Mouse (Mus musculus) adrenal gland, adult (tissue): ENCODE results near the gene Nicn1.

Experiments
- DNase-seq, 2 experiments: peaks; one replicate each; pipeline ENCODE4 v3.0.0; 2022 to 2023; ENCODE audit warnings: low spot score in 1 of 2; ENCODE audit not compliant: inconsistent age in 2 of 2

The Nicn1 gene

DNA sequence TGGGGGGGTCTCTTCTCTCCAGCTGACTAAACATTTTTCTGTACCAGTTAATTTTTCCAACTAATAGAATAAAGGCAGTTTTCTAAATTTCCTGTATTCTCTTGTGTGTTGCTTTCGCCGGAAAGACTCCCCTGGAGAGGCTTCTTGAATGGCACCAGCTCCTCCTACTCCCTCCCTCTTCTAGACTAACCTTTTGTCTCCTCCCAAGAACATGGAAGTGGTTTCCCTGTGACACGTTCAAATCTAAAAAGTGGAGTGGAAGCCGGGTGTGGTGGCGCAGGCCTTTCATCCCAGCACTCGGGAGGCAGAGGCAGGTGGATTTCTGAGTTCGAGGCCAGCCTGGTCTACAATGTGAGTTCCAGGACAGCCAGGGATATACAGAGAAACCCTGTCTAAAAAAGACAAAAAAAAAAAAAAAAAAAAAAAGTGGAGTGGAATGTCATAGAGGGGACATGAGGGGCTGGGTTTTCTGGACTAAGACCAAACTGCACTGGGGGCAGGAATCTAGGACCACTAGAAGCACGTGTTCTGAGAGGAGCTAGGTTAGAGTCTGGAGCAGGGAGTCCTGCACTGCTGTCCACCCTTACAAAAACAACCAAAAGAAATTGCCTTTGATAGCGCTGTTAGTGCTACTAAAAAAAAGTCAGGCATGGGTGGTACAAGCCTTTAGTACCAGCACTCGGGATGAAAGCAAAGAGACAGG is 47.8 kb downstream of the Nicn1 start:
- no peak for DNase-seq

DNA sequence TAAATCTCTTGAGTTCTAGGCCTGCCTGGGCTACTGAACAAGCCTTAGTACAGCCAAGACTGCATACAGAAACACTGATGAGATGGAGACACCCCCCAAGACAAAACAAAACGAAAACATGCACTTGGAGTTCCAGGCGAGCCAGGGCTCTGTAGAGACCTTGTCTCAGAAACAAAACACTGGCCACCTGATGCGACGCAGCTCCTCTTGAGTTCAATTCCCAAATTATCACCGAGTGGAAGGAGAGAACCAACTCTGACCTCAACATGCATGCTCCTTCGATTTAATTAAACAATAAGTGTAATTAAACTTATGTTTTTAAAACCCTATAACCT is 48.3 kb downstream of the Nicn1 start:
- peak in 1 of 2 experiments; percentile 26 for DNase-seq

DNA sequence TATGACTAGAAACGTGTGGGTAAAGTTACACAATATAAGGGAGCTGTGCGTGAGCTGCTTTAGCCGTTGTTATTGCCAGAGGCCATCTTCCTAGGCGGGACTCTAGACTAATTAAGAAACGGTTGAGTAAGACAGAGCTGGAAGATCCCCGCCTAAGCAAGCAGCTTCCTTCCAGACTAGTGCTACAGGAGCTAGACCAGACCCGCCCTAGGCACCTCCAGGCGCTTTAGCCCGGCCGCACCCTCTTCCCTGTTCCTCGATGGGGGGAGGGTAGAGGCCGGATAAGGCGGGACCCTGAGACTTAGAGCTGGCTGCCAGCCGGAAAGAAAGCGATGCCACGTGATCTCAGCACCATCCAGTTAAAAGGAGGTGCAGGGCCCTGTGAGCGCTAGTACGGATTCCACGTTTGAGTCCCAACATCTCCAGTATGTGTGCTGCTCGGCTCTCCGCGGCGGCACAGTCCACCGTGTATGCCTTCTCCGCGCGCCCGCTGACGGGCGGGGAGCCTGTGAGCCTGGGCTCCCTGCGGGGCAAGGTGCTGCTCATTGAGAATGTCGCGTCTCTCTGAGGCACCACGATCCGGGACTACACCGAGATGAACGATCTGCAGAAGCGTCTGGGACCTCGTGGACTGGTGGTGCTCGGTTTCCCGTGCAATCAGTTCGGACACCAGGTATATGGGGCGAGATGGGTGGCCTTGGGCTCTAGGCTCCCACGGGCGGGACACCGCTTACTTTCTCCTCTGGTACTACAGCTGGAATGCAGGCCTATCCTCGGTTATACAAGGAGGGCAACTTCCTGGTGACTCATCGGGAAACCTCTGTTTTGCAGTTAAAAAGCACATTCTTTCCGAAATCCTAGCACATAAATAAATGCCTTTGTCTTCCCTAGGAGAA is 48.9 kb downstream of the Nicn1 start, which contains the start of gene Gpx1:
Gene Gpx1 (plus strand): TSS at position 18 of the 896 bp plus-strand sequence.
- peak; percentile 94 to 97 for DNase-seq

GRCm38 (mm10) chr9:108339886-108340257 is 49.6 kb downstream of the Nicn1 start:
- peak in 1 of 2 experiments; percentile 53 for DNase-seq

DNA sequence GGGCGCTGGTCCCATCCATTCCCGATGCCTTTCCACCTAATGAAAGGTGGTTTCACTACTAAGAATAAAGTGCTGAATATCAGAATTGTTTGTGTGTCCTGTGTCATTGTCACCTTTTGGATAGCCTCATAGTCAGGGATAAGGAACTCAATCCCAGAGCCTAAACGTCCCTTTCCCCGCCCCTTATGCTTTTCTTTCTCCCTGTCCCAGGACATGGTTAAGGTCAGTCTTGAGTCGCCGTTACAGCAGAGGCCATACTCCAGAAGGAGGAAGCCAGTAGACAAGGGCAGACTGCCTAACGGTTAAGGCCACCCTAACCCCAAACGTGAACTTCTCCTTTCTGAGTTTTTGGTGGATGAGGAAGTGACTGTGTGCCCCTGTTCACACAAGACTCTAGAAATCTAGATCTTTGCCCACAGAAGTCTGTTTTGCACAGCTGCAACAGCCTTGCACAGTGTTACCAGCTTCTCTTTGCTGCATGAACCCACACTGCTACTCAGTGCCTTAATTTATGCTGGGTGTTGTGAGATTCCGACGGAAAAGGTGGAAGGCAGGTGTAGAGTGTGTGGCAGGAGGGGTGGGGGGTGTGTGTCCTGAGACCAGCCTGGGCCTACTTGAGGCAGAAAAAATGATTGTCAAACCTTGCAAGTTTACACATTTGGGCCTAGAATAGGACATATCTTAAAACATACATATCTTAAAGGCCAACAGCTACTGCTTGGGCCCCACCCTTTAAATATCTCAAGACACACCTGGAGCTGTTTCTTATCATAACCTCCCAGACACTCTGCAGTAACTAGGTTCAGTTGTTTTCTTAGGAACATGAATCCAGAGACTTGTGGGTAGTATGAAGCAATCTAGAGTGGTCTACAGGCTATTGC is 50.3 kb downstream of the Nicn1 start:
- DNase-seq = peak; percentile 66 to 89

DNA sequence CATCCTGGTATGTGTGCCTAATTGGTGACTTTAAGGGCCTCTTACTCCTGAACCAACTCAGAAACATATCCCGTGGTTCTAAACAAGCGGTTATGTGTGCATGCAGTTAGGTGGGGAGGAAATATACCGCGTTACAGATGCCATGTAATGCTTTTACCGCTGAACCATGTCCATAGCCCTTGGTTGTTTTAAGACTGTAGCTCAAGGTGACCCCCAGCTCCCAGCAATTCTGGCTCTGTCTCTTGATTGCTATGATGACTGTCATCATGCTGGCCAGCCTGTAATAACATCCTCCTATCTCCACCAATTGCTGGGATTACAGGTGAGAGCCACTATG is 50.9 kb downstream of the Nicn1 start:
- no peak for DNase-seq

DNA sequence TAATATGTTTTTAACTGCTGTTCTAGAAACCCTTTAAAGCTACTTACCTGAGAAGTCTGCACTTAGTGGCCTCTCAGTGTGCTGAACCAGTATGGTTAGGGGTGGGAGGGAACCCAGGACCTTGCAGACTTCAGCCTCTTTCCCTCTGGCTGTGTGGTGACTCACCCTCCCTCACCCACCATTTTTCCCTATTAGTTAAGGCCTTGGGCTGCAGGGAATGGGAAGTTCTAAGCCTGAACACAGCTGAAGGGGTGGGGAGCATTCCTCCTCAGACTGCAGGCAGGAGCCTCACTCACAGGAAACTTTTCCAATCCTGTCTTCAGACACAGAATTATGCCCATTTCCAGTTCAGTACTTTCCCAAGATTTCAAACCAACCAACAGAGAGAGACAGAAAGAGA is 51.6 kb downstream of the Nicn1 start:
- DNase-seq = peak; percentile 47 to 77

- DNase-seq = peak; percentile 33 to 79
Measured at GRCm38 (mm10) chr9:108342301-108342831, 52.1 kb downstream of the Nicn1 start.

DNA sequence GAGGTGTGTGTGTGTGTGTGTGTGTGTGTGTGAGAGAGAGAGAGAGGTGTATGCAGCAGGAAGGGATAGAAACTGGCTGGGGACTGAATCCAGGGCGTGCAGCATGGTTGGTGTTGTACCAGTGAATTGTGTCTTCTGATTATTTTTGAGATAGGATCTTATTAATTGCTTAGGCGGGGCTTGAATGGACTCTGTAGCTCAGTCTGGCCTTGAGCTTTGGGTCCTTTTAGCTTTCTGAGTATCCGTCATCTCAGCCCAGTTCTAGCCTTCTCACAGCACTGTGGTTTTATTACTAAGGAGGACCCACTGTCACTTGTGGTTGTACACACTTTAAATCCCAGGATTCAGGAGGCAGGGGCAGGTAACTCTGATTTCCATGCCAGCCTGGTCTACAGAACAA is 53.1 kb downstream of the Nicn1 start:
- DNase-seq = peak; percentile 38 to 80

- DNase-seq = no peak
Measured at GRCm38 (mm10) chr9:108343835-108344234, 53.6 kb downstream of the Nicn1 start.

DNA sequence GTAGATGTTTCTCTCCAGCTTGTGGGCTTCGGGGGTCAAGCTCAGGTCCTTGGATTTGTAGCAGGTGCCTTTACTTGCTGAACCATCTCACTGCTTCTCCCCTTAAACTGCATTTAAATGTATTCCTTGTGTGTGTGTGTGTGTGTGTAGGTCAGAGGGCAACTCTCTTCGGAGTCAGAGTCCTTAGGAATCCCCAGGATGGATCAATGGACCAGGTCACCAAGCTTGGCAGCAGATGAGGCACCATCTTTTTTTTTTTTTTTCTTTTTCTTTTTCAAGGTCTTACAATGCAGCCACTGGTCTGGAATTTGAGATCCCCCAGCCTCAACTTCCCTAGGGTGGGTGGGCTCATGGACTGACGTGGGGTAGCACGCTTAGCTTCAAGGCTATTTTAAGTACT is 54.2 kb downstream of the Nicn1 start:
- no peak for DNase-seq
